Mouse (Mus musculus): Measurements from ENCODE around the gene Rbm46.

The Rbm46 gene

GRCm38 (mm10) chr3:82876372-82876739 lies at the start of gene Rbm46:
TSS of gene Rbm46 (minus strand) at chr3:82876483.
- peak; percentile 81 for DNase-seq

GRCm38 (mm10) chr3:82915632-82916031 lies 39.3 kb upstream of the Rbm46 start:
- DNase-seq = no peak

- peak; percentile 13 for DNase-seq
Observed at GRCm38 (mm10) chr3:82908671-82909070, 32.4 kb upstream of the Rbm46 start.

- peak; percentile 2 for DNase-seq
Observed at GRCm38 (mm10) chr3:82904211-82904908, 28.1 kb upstream of the Rbm46 start.

- peak; percentile 20 for DNase-seq
Observed at GRCm38 (mm10) chr3:82903613-82904205, 27.4 kb upstream of the Rbm46 start, which contains the start of gene Lrat. TSS of gene Lrat (minus strand) at chr3:82903973.

- DNase-seq = no peak
Observed at GRCm38 (mm10) chr3:82902757-82903612, 26.7 kb upstream of the Rbm46 start.

- DNase-seq = no peak
Observed at GRCm38 (mm10) chr3:82888842-82889241, 12.6 kb upstream of the Rbm46 start.

- peak; percentile 28 for DNase-seq
Observed at GRCm38 (mm10) chr3:82877258-82877657, 975 bp upstream of the Rbm46 start.

GRCm38 (mm10) chr3:82875671-82876371 lies 462 bp downstream of the Rbm46 start:
- DNase-seq = no peak

GRCm38 (mm10) chr3:82857414-82858077 lies 18.7 kb downstream of the Rbm46 start:
- peak; percentile 26 for DNase-seq

- no peak for DNase-seq
Observed at GRCm38 (mm10) chr3:82825165-82825564, 51.1 kb downstream of the Rbm46 start.

GRCm38 (mm10) chr3:82811851-82812250 lies 64.4 kb downstream of the Rbm46 start:
- no peak for DNase-seq

GRCm38 (mm10) chr3:82810334-82811120 lies 65.8 kb downstream of the Rbm46 start:
- no peak for DNase-seq

- no peak for DNase-seq
Observed at GRCm38 (mm10) chr3:82809769-82810168, 66.5 kb downstream of the Rbm46 start.

GRCm38 (mm10) chr3:82808323-82808911 lies 67.9 kb downstream of the Rbm46 start:
- DNase-seq = no peak

GRCm38 (mm10) chr3:82805291-82805690 lies 71.0 kb downstream of the Rbm46 start:
- DNase-seq = no peak

GRCm38 (mm10) chr3:82800470-82800843 lies 75.8 kb downstream of the Rbm46 start:
- no peak for DNase-seq

GRCm38 (mm10) chr3:82799735-82800469 lies 76.4 kb downstream of the Rbm46 start:
- DNase-seq = no peak

GRCm38 (mm10) chr3:82793656-82794055 lies 82.6 kb downstream of the Rbm46 start:
- DNase-seq = no peak

GRCm38 (mm10) chr3:82791663-82792062 lies 84.6 kb downstream of the Rbm46 start:
- no peak for DNase-seq
